Mouse (Mus musculus): ENCODE measurements at regions not wholly inside any gene's neighbourhood (a gene's known extent, or its start where the extent isn't known, plus 50 kb on each side); places are given as distances from the start of the nearest gene placed in this dataset.

DNA sequence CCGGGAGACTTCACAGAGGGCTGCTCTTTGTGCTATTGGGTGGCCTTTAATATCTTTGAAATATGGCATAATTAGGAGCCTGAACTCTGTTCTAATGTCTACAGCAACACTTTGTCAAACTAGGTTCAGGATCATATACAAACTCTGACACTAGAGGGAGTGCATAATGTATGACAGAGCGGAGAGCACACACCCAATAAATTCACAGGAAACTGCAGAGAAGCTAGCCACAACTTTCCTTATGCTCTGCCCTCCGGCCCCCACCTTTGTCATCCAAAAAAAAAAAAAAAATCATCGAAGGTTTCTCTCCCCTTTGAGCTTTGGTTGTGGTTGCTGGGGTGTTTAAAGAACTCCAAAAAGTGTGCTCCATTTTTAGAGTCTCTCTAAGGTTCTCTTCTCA is 107.6 kb downstream of the Npy start:
- peak; percentile 61 for TF ChIP-seq CTCF (IDR thresholded peaks at IDR 0.05; ENCODE audit: low read depth)
- no peak for TF ChIP-seq EP300 (IDR thresholded peaks at IDR 0.05; ENCODE audit: low read depth)
